Mouse (Mus musculus) lung, postnatal 14 days (tissue): Measurements from ENCODE around the gene Chfr.
"Not testable (repeated sequence)": the region's sequence is repeated elsewhere in the genome, so short reads cannot be mapped to it uniquely, and the experiment has no call there.

ENCODE experiments used
- DNase-seq: peaks from one replicate; pipeline ENCODE4 v3.0.0; 2021

The Chfr gene

GRCm38 (mm10) chr5:110108305-110108628 is 27.4 kb upstream of the Chfr start:
- DNase-seq = no peak

- DNase-seq = peak; percentile 90
Observed at GRCm38 (mm10) chr5:110109991-110110441, 25.6 kb upstream of the Chfr start, which contains the start of gene Zfp605. Gene Zfp605, plus strand, starts transcription at chr5:110110092.

DNA sequence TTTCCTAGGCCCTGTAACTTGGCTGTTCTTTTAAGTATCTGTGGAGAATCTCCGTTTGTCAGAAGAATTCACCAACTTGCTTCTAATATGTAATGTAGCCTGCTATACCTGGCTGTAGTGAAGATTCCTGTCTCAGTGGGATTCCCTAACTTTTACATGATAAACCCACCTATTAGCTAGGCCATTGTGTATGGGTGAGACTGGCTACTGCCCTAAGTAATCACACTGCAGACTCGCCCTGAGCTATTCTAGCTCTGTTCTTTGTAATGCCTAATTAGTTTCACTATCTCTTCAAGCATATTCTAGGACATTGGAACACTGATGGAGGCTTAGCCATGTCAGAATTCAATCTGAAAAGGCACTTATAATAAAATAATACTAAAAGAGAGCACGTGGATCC is 13.3 kb upstream of the Chfr start:
- not testable (repeated sequence) for DNase-seq

GRCm38 (mm10) chr5:110136087-110136464 is 434 bp downstream of the Chfr start:
- no peak for DNase-seq

GRCm38 (mm10) chr5:110137816-110138215 is 2.2 kb downstream of the Chfr start:
- DNase-seq = no peak

DNA sequence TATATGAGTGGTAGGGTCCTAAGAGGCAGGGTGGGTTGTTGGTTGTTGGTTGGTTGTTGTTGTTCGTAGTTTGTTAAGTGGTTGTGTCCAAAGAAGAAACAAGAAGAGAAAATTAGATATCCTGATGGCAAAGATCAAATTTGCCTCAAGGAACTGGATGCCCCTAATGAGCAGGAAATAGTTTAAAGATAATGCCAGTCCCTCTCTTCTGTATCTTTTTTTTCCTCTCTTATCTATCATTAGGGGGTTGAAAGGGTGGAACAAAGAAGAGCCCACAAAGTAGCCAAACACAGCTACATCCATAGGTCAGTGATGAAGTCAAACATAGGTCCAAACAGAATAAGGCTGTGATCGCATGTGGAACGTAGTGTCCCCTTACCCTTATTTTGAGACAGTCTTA is 3.7 kb downstream of the Chfr start:
- no peak for DNase-seq

DNA sequence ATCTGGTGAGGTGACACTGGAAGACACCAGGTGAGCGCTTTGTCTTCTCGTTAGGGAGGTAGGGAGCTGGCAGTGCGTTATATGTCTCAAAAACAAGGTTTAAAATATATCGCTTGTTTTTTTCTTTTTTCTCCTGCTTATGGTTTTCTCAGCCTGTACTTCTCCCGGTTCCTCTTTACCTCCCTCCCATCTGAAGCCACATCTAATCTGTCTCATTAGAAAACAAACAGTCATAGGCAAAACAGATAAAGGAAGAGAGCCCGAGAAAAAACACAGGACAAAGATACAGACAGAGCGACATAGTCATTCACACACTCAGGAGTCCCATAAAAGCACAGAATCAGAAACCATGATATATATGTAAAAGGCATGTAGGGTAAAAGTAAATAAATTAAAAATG is 4.8 kb downstream of the Chfr start:
- no peak for DNase-seq

GRCm38 (mm10) chr5:110142309-110142708 is 6.7 kb downstream of the Chfr start:
- DNase-seq = peak; percentile 19

DNA sequence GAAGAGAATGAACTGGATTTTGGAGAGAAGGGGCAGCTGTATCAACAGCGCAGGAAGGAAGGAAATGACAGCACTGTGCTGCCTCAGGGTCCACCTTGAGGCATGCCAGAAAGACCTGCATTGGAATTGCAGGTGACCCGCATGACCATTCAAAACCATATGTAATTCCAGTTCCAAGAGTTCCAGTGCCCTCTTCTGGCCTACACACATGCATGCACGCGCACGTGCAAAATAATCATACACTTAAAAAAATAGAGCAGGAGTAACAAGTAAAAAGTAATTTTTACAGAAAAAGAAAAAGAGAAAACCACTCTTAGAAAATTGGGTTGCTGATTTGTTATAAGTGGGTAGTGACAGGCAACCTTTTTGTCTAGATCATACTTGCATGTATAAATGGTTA is 7.4 kb downstream of the Chfr start:
- DNase-seq = peak; percentile 7

DNA sequence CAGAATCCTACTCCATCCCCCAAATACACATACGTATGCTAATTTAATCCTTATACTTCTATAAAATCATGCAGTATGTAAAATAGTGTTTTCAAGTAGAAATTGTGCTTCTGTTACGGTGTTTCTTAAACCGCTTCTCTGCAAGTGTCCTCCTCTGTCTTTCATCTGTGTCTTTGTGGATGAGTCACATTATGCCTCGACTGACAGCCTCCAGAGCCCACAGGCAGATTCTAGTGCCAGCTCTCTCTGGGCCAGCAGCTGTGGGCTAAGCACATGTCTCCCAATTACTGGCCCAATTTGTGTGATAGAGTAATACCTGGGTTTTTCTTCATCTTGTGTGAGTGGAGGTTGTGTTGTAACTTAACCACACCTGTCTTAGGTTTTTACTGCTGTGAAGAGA is 33.7 kb downstream of the Chfr start:
- no peak for DNase-seq

- peak; percentile 94 for DNase-seq
Observed at GRCm38 (mm10) chr5:110176362-110177020, 40.8 kb downstream of the Chfr start, which contains the start of gene Golga3. Gene Golga3, plus strand, starts transcription at chr5:110176701.

DNA sequence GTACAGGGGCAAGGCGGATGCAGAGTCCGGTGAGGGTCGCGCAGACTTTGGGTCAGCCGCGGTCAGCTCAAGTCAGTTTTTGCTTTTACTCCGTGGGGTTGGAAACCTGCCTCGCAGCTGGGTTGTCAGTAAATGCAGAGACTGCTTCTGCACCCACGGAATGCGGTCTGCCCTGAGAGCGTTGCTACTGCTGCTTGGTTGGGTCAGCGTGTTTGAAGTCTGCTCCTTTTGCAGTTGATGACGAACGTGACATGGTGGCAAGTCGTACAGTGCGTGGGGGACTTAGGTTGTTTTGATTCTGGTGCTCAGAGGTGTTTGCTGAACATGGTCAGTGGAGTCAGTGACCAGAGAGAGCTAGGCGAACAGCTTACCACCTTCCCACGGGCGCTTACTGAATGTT is 41.4 kb downstream of the Chfr start:
- DNase-seq = no peak

- DNase-seq = no peak
Observed at GRCm38 (mm10) chr5:110178628-110179027, 43.0 kb downstream of the Chfr start.

DNA sequence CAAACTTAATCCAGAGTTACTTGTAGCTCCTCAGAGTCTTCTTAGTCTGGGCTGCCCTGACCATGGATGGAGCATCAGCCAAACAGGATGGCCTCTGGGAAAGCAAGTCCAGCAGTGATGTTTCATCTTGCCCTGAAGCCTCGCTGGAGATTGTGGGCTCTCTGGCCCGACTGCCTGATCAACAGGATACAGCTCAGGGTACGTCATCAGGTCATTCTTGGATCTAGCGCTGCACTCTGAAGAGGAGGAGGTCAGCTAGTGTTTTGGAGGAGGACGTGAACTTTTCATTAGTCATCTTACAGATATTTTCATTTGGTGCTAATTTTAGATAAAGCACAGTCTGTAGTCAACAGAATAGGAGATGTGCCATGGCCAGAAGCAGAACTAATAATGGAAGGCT is 46.1 kb downstream of the Chfr start:
- no peak for DNase-seq

- DNase-seq = no peak
Observed at GRCm38 (mm10) chr5:110203164-110203895, 67.7 kb downstream of the Chfr start.

DNA sequence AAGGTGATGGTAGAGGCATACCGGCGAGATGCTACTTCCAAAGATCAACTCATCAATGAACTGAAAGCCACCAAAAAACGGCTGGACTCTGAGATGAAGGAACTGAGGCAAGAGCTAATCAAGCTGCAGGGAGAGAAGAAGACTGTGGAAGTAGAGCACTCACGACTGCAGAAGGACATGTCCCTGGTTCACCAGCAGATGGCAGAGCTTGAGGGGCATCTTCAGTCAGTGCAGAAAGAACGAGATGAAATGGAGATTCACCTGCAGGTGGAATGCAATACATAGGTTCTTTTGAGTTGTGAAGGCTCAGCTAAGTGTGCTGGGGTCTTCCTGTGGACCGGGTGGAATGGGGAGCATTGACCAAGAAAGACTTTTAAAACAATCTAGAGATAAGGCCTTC is 69.1 kb downstream of the Chfr start:
- no peak for DNase-seq

GRCm38 (mm10) chr5:110211312-110211711 is 75.7 kb downstream of the Chfr start:
- DNase-seq = no peak

DNA sequence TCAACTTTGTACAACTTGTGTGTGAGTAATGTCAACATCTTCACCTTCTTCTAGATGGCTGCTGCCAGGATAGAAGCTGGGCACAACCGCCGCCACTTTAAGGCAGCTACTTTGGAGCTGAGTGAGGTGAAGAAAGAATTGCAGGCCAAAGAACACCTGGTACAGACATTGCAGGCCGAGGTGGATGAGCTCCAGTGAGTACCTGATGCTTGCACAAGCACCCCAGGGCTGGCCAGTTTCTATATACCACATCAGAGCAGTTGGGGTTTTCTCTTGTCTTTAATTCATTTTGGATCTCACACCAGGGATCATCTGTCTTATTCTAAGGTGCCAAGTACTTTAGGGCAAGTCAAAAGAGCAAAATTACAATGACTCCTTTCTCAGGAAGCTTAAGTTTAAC is 81.1 kb downstream of the Chfr start:
- no peak for DNase-seq

DNA sequence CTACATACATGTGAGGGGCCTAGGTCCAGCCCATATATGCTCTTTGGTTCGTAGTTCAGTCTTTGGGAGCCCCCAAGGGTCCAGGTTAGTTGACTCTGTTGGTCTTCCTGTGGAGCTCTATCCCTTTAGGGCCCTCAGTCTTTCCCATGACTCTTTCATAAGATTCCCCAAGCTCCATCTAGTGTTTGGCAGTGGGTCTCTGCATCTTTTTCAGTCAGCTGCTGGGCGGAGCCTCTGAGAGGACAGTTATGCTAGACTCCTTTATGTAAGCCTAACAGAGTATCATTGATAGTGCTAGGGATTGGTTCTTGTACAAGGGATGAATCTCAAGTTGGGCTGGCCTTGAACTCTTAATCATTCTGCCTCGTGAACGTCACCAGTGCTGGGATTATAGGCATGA is 84.7 kb downstream of the Chfr start:
- DNase-seq = no peak
